In genomic region chr16:9439300-9439856, GRCm38 (mm10) we compare ENCODE assay signal across 19 mouse cellular contexts.
DNase-seq lines count a peak whose midpoint lies in the region; ATAC-seq and TF ChIP-seq lines count a peak whose summit lies in the region.
"Had no signal": no experiment of that assay in that cellular context is flagged by ENCODE, and none has a peak within 500 bp of the region (broad histone marks: within the 10 kb centered on the region; RNA-seq: fewer than 3 reads in every experiment).

No protein-coding gene starts in this region.

- H3K9me3 ChIP-seq in embryonic facial prominence, embryonic 14.5 days (ENCODE audit: control insufficient read depth, low read length): no peaks in the 10 kb centered on the region
- no peaks in the 10 kb centered on the region for H3K9me3 ChIP-seq in embryonic facial prominence, embryonic 10.5 days
- no peaks in the 10 kb centered on the region for H3K9me3 ChIP-seq in midbrain, embryonic 13.5 days
- H3K9me3 ChIP-seq in midbrain, embryonic 11.5 days (ENCODE audit: control insufficient read depth, low read length): no peaks in the 10 kb centered on the region
- no peaks in the 10 kb centered on the region for H3K9me3 ChIP-seq in kidney, embryonic 16.5 days (ENCODE audit: low read length)
- H3K9me3 ChIP-seq: embryonic facial prominence, embryonic 15.5 days; forebrain, embryonic 10.5 days had no signal

- H3K9ac ChIP-seq in embryonic facial prominence, embryonic 14.5 days (ENCODE audit: low read depth, low read length): no peak overlapping the region
- H3K9ac ChIP-seq in midbrain, embryonic 13.5 days (replicated peaks): no peak overlapping the region
- H3K9ac ChIP-seq in midbrain, embryonic 11.5 days (ENCODE audit: low read length): no peak overlapping the region
- H3K9ac ChIP-seq in kidney, embryonic 16.5 days (replicated peaks; ENCODE audit: low read length): no peak overlapping the region
- H3K9ac ChIP-seq: embryonic facial prominence, embryonic 15.5 days; heart, embryonic 12.5 days; hindbrain, embryonic 13.5 days had no signal

- WGBS in embryonic facial prominence, embryonic 14.5 days: 18% methylated on average over 2 of the region's 2 CpGs
- 32% methylated on average over 2 of the region's 2 CpGs for WGBS in embryonic facial prominence, embryonic 10.5 days
- 20% methylated on average over 2 of the region's 2 CpGs for WGBS in midbrain, embryonic 13.5 days
- 22% methylated on average over 2 of the region's 2 CpGs for WGBS in midbrain, embryonic 11.5 days
- 15% methylated on average over 2 of the region's 2 CpGs for WGBS in kidney, embryonic 16.5 days

- H3K27me3 ChIP-seq in embryonic facial prominence, embryonic 14.5 days (replicated peaks; ENCODE audit: control insufficient read depth, insufficient read depth, low read length): no peaks in the 10 kb centered on the region
- H3K27me3 ChIP-seq in embryonic facial prominence, embryonic 10.5 days (replicated peaks; ENCODE audit: low read depth, poor library complexity, severe bottlenecking): no peaks in the 10 kb centered on the region
- peaks cover 45% of the 10 kb centered on the region for H3K27me3 ChIP-seq in midbrain, embryonic 13.5 days
- H3K27me3 ChIP-seq in midbrain, embryonic 11.5 days (ENCODE audit: control insufficient read depth, insufficient read depth, low read length): peaks cover 4% of the 10 kb centered on the region
- H3K27me3 ChIP-seq in kidney, embryonic 16.5 days (ENCODE audit: insufficient read depth, low read length): no peaks in the 10 kb centered on the region
- H3K27me3 ChIP-seq: embryonic facial prominence, embryonic 15.5 days; heart, embryonic 12.5 days had no signal

- peak; percentile 20 for DNase-seq in embryonic facial prominence, embryonic 14.5 days (ENCODE audit: low spot score)
- DNase-seq in embryonic facial prominence, embryonic 10.5 days (ENCODE audit: low spot score): no peak
- DNase-seq in midbrain, embryonic 11.5 days (ENCODE audit: low spot score, missing footprints): no peak
- peak; percentile 43 for DNase-seq in brain, embryonic 14.5 days (ENCODE audit: low read depth)
- peak; percentile 26 for DNase-seq in mesoderm, embryonic 11.5 days (ENCODE audit: low read depth, low spot score)
- DNase-seq: adrenal gland, postnatal 10 days; cerebellum, adult 18-20 months; cerebellum, adult 9-11 months; cerebellum, postnatal 36 days; gastrocnemius, adult 2 months; gastrocnemius, postnatal 25 days had no signal

- no peak overlapping the region for H3K4me3 ChIP-seq in embryonic facial prominence, embryonic 14.5 days (ENCODE audit: low read depth, low read length)
- no peak overlapping the region for H3K4me3 ChIP-seq in embryonic facial prominence, embryonic 10.5 days
- no peak overlapping the region for H3K4me3 ChIP-seq in midbrain, embryonic 13.5 days (replicated peaks)
- H3K4me3 ChIP-seq in midbrain, embryonic 11.5 days (ENCODE audit: low read depth, low read length): no peak overlapping the region
- no peak overlapping the region for H3K4me3 ChIP-seq in kidney, embryonic 16.5 days (ENCODE audit: low read length)
- H3K4me3 ChIP-seq: embryonic facial prominence, embryonic 15.5 days; erythroblast, embryonic 14.5 days; forebrain, embryonic 10.5 days; gastrocnemius, adult 2 months; heart, embryonic 12.5 days; hindbrain, embryonic 13.5 days had no signal

- no peak overlapping the region for H3K4me2 ChIP-seq in embryonic facial prominence, embryonic 14.5 days (ENCODE audit: low read depth, low read length)
- no peak overlapping the region for H3K4me2 ChIP-seq in midbrain, embryonic 13.5 days (replicated peaks)
- no peak overlapping the region for H3K4me2 ChIP-seq in midbrain, embryonic 11.5 days
- H3K4me2 ChIP-seq in kidney, embryonic 16.5 days (replicated peaks; ENCODE audit: low read depth, low read length): no peak overlapping the region
- H3K4me2 ChIP-seq: embryonic facial prominence, embryonic 15.5 days; heart, embryonic 12.5 days; hindbrain, embryonic 13.5 days had no signal

- TF ChIP-seq CTCF in brain, embryonic 14.5 days (IDR thresholded peaks at IDR 0.05; ENCODE audit: borderline replicate concordance, extremely low read depth, insufficient read depth, insufficient read length): no peak

- TF ChIP-seq POLR2A in brain, embryonic 14.5 days (IDR thresholded peaks at IDR 0.05; ENCODE audit: borderline replicate concordance, extremely low read depth, insufficient read depth, insufficient read length, poor library complexity, severe bottlenecking): no peak

- no peaks in the 10 kb centered on the region for H3K4me1 ChIP-seq in embryonic facial prominence, embryonic 14.5 days (ENCODE audit: control insufficient read depth, insufficient read depth, low read length)
- H3K4me1 ChIP-seq in embryonic facial prominence, embryonic 10.5 days: no peaks in the 10 kb centered on the region
- H3K4me1 ChIP-seq in midbrain, embryonic 13.5 days (replicated peaks): no peaks in the 10 kb centered on the region
- no peaks in the 10 kb centered on the region for H3K4me1 ChIP-seq in midbrain, embryonic 11.5 days (ENCODE audit: control insufficient read depth, insufficient read depth, low read length)
- no peaks in the 10 kb centered on the region for H3K4me1 ChIP-seq in kidney, embryonic 16.5 days (ENCODE audit: insufficient read depth, low read length)
- H3K4me1 ChIP-seq: embryonic facial prominence, embryonic 15.5 days; heart, embryonic 12.5 days; hindbrain, embryonic 13.5 days had no signal

- no peak overlapping the region for H3K27ac ChIP-seq in embryonic facial prominence, embryonic 14.5 days (replicated peaks; ENCODE audit: low read depth, low read length)
- H3K27ac ChIP-seq in embryonic facial prominence, embryonic 10.5 days (replicated peaks): no peak overlapping the region
- H3K27ac ChIP-seq in midbrain, embryonic 13.5 days: no peak overlapping the region
- no peak overlapping the region for H3K27ac ChIP-seq in midbrain, embryonic 11.5 days (ENCODE audit: low read depth, low read length)
- no peak overlapping the region for H3K27ac ChIP-seq in kidney, embryonic 16.5 days (ENCODE audit: low read length)
- H3K27ac ChIP-seq: embryonic facial prominence, embryonic 15.5 days; forebrain, embryonic 10.5 days; gastrocnemius, adult 2 months; hindbrain, embryonic 13.5 days had no signal

- no peak for ATAC-seq in embryonic facial prominence, embryonic 14.5 days (ENCODE audit: low read depth)
- ATAC-seq in midbrain, embryonic 13.5 days: 0 out of 2 replicates have a peak, but pooled peaks have one; percentile 20
- ATAC-seq in midbrain, embryonic 11.5 days (ENCODE audit: low FRiP score): no peak
- no peak for ATAC-seq in kidney, embryonic 16.5 days (ENCODE audit: low FRiP score, low TSS enrichment)
- ATAC-seq: forebrain, embryonic 14.5 days had no signal

- no peaks in the 10 kb centered on the region for H3K36me3 ChIP-seq in embryonic facial prominence, embryonic 14.5 days (ENCODE audit: control insufficient read depth, insufficient read depth, low read length)
- H3K36me3 ChIP-seq in embryonic facial prominence, embryonic 10.5 days (replicated peaks): no peaks in the 10 kb centered on the region
- H3K36me3 ChIP-seq in midbrain, embryonic 13.5 days: no peaks in the 10 kb centered on the region
- H3K36me3 ChIP-seq in midbrain, embryonic 11.5 days (ENCODE audit: control insufficient read depth, insufficient read depth, low read length): no peaks in the 10 kb centered on the region
- H3K36me3 ChIP-seq in kidney, embryonic 16.5 days (ENCODE audit: insufficient read depth, low read length): no peaks in the 10 kb centered on the region
- H3K36me3 ChIP-seq: embryonic facial prominence, embryonic 15.5 days; forebrain, embryonic 10.5 days; heart, embryonic 12.5 days; hindbrain, embryonic 13.5 days had no signal

Comparison
In these comparisons a context has a peak if more than half of its experiments do, and no peak if none do; other contexts are left out.
1. DNase-seq: peak in embryonic facial prominence, embryonic 14.5 days (single experiment), brain, embryonic 14.5 days (single experiment) and mesoderm, embryonic 11.5 days (single experiment); none in embryonic facial prominence, embryonic 10.5 days (single experiment) and midbrain, embryonic 11.5 days (single experiment).